Mouse (Mus musculus) MEL (cell line): ENCODE results near the gene Rnaseh1. TPM values are rescaled to one million over a fixed set of nuclear protein-coding genes. Genes with fewer than 3 reads are reported as not detected.

Experiments used
- DNase-seq: peaks from one replicate; pipeline ENCODE4 v3.0.0; 2011; ENCODE audit warnings: low read depth, low spot score
- H3K27ac ChIP-seq: 2 replicates; pipeline ENCODE4 v1.5.1; 2012; ENCODE audit warnings: low read depth, mild to moderate bottlenecking, control low read depth, low read length, moderate library complexity; ENCODE audit not compliant: control insufficient read depth
- H3K27me3 ChIP-seq, 2 experiments: fragments of 150-350 bp in 1 of 2; sonication (generic) in 1 of 2; 2 replicates each; pipeline ENCODE4 v1.6.1; 2012; ENCODE audit warnings: low read length in 2 of 2, mild to moderate bottlenecking in 2 of 2, improper control_type of control experiment in 1 of 2, moderate library complexity in 1 of 2; ENCODE audit not compliant: insufficient read depth in 2 of 2, control insufficient read depth in 1 of 2
- H3K36me3 ChIP-seq, 2 experiments: 2 replicates each; pipeline ENCODE4 v1.6.1; 2012 to 2014; ENCODE audit warnings: low read length in 2 of 2, improper control_type of control experiment in 1 of 2, inconsistent platforms in 1 of 2, mild to moderate bottlenecking in 1 of 2; ENCODE audit not compliant: insufficient read depth in 2 of 2, control insufficient read depth in 1 of 2
- H3K4me1 ChIP-seq, 2 experiments: fragments of 150-350 bp in 1 of 2; sonication (generic) in 1 of 2; 2 replicates each; pipeline ENCODE4 v1.6.1; 2012; ENCODE audit warnings: low read length in 2 of 2, improper control_type of control experiment in 1 of 2, mild to moderate bottlenecking in 1 of 2; ENCODE audit not compliant: insufficient read depth in 2 of 2, control insufficient read depth in 1 of 2
- H3K4me3 ChIP-seq, 2 experiments: fragments of 150-350 bp in 1 of 2; sonication (generic) in 1 of 2; 2 replicates each; pipeline ENCODE4 v1.5.1; 2012; ENCODE audit warnings: low read depth in 2 of 2, low read length in 2 of 2, mild to moderate bottlenecking in 2 of 2, moderate library complexity in 2 of 2, control low read depth in 1 of 2, improper control_type of control experiment in 1 of 2; ENCODE audit not compliant: control insufficient read depth in 1 of 2, insufficient read depth in 1 of 2
- H3K79me2 ChIP-seq: 2 replicates; pipeline ENCODE4 v1.6.1; 2012; ENCODE audit warnings: mild to moderate bottlenecking, low read length, moderate library complexity; ENCODE audit not compliant: control insufficient read depth, poor library complexity, insufficient read depth
- H3K9ac ChIP-seq: 2 replicates; pipeline ENCODE4 v1.6.1; 2012; ENCODE audit warnings: low read depth, mild to moderate bottlenecking, control low read depth, low read length, moderate library complexity; ENCODE audit not compliant: control insufficient read depth, poor library complexity, severe bottlenecking
- H3K9me3 ChIP-seq: fragments of 150-350 bp; sonication (generic); replicated peaks from 2 replicates; pipeline ENCODE4 v1.6.1; 2012; ENCODE audit warnings: mild to moderate bottlenecking, low read length, improper control_type of control experiment, moderate library complexity; ENCODE audit not compliant: insufficient read depth
- ETS1 ChIP-seq: IDR thresholded peaks from 2 replicates; pipeline ENCODE4 v1.6.1; 2012; ENCODE audit warnings: low read depth, mild to moderate bottlenecking, inconsistent platforms, low read length, improper control_type of control experiment, moderate library complexity
- HCFC1 ChIP-seq: IDR thresholded peaks from 2 replicates; pipeline ENCODE4 v1.6.1; 2012; ENCODE audit warnings: low read depth, mild to moderate bottlenecking, inconsistent platforms, low read length, improper control_type of control experiment, moderate library complexity
- KAT2A ChIP-seq: conservative IDR thresholded peaks from 2 replicates; pipeline ENCODE4 v1.6.1; 2012; ENCODE audit warnings: low read depth, low read length, improper control_type of control experiment, inconsistent platforms
- MAFK ChIP-seq: IDR thresholded peaks from 2 replicates; pipeline ENCODE4 v1.6.1; 2011; ENCODE audit warnings: low read depth, mild to moderate bottlenecking, low read length, improper control_type of control experiment, borderline replicate concordance
- MXI1 ChIP-seq: IDR thresholded peaks from 2 replicates; pipeline ENCODE4 v1.6.1; 2011; ENCODE audit warnings: mild to moderate bottlenecking, low read depth, low read length, improper control_type of control experiment
- MYC ChIP-seq: IDR thresholded peaks from 2 replicates; pipeline ENCODE4 v1.6.1; 2011; ENCODE audit warnings: low read depth, mild to moderate bottlenecking, low read length, improper control_type of control experiment, moderate library complexity
- POLR2AphosphoS5 ChIP-seq: IDR thresholded peaks from 2 replicates; pipeline ENCODE4 v1.6.1; 2012; ENCODE audit warnings: low read depth, borderline replicate concordance, mild to moderate bottlenecking, inconsistent platforms, low read length, moderate library complexity, mixed read lengths
- TAL1 ChIP-seq: IDR thresholded peaks from 2 replicates; pipeline ENCODE4 v1.6.1; 2012; ENCODE audit warnings: mild to moderate bottlenecking, inconsistent platforms, low read length, moderate library complexity, mixed read lengths
- TCF12 ChIP-seq: IDR thresholded peaks from 2 replicates; pipeline ENCODE4 v1.6.1; 2014; ENCODE audit warnings: low read depth, mild to moderate bottlenecking, inconsistent platforms, low read length, improper control_type of control experiment, moderate library complexity
- ZKSCAN1 ChIP-seq: IDR thresholded peaks from 2 replicates; pipeline ENCODE4 v1.6.1; 2012; ENCODE audit warnings: low read depth, mild to moderate bottlenecking, inconsistent platforms, low read length, improper control_type of control experiment, moderate library complexity
- ZMIZ1 ChIP-seq: IDR thresholded peaks from 2 replicates; pipeline ENCODE4 v1.6.1; 2012; ENCODE audit warnings: low read depth, mild to moderate bottlenecking, inconsistent platforms, low read length, improper control_type of control experiment, moderate library complexity
- ZNF384 ChIP-seq: IDR thresholded peaks from 2 replicates; pipeline ENCODE4 v1.6.1; 2012; ENCODE audit warnings: low read depth, mild to moderate bottlenecking, inconsistent platforms, low read length, improper control_type of control experiment
- polyA plus RNA-seq, 2 experiments: library from polyadenylated mRNA; stranded (reverse) in 1 of 2; unstranded in 1 of 2; fragments of >175 nt in 1 of 2; fragments of >200 nt in 1 of 2; gene quantifications; 2 replicates each; pipeline versions ENCODE4 v1.2.1 to v1.2.4; 2012; ENCODE audit warnings: low replicate concordance in 2 of 2, low read depth in 1 of 2; ENCODE audit not compliant: insufficient read length in 2 of 2, insufficient read depth in 1 of 2, missing spikeins in 1 of 2
- total RNA-seq: library from RNA; depleted of rRNA; stranded (reverse); fragments of 300-350 nt; gene quantifications from 2 replicates; pipeline ENCODE4 v1.2.3, GENCODE M21; 2012; rRNA removed

The Rnaseh1 gene
- total and polyA plus RNA-seq, 3 experiments, result 36.5 to 47.9 TPM; not detected in 1

DNA sequence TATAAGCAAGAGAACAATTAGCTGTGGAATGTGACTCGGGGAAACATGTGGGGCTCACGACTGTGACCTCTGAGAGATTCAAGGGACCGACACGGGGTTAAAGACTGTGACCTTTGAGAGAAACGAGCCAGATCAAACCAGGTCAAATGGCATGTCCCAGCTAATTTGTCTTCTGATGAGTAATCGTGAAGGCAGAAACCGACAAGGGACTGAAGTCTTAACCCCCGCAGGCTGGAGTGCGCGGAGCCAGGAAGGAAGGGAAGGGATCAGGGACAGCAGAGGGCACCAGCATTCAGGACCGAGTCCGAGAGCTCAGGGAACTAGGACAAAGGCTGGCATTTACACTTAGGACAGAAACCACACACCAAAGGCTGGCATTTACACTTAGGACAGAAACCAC, 55.0 kb downstream of the Rnaseh1 start:
- TF ChIP-seq MYC, result no peak
- TF ChIP-seq MXI1, result no peak
- no peak for TF ChIP-seq ZMIZ1
- no peak for TF ChIP-seq ZKSCAN1
- no peak for TF ChIP-seq TCF12
- TF ChIP-seq KAT2A, result no peak
- no peak for TF ChIP-seq ETS1
- TF ChIP-seq MAFK, result no peak
- TF ChIP-seq HCFC1, result no peak
- H3K9me3 ChIP-seq, result no peaks in the 10 kb centered on the region
- no peaks in the 10 kb centered on the region for H3K4me1 ChIP-seq
- no peak for DNase-seq
- peaks cover 0 to 4% of the 10 kb centered on the region in 2 experiments; a peak in 1 of 4 replicates for H3K36me3 ChIP-seq
- no peak overlapping the region for H3K27ac ChIP-seq
- no peaks in the 10 kb centered on the region for H3K79me2 ChIP-seq
- no peaks in the 10 kb centered on the region for H3K27me3 ChIP-seq
- no peak overlapping the region for H3K9ac ChIP-seq
- H3K4me3 ChIP-seq, result no peak overlapping the region

DNA sequence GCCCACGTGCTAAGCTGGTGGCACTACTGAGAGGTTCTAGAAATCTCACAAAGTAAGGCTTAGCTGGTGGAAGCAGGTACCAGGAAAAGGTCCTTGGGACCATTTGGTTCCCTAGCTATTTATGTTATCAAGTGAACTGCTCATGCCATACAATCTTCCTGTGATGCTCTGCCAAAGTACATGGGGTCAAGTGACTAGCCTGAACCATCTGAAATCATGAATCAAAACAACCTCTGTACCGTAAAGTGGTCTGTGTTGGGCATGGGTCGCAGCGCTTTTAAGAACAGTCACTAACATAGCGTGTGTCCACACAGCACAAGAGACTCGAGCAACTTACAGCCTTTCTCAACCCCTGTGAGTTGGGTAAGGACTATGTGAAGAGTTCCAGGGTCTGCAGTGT, 55.8 kb downstream of the Rnaseh1 start:
- TF ChIP-seq HCFC1 (no peak), ZNF384 (no peak), MAFK (no peak), TAL1 (no peak)
- TF ChIP-seq, all 39 proteins: peak for 0
- no peak overlapping the region for H3K9ac ChIP-seq
- no peak overlapping the region for H3K27ac ChIP-seq
- no peaks in the 10 kb centered on the region for H3K4me1 ChIP-seq
- H3K79me2 ChIP-seq, result no peaks in the 10 kb centered on the region
- H3K27me3 ChIP-seq, result no peaks in the 10 kb centered on the region
- H3K9me3 ChIP-seq, result no peaks in the 10 kb centered on the region
- H3K4me3 ChIP-seq, result no peak overlapping the region
- no peak for DNase-seq
- H3K36me3 ChIP-seq, result peaks cover 0 to 4% of the 10 kb centered on the region in 2 experiments; a peak in 1 of 4 replicates

DNA sequence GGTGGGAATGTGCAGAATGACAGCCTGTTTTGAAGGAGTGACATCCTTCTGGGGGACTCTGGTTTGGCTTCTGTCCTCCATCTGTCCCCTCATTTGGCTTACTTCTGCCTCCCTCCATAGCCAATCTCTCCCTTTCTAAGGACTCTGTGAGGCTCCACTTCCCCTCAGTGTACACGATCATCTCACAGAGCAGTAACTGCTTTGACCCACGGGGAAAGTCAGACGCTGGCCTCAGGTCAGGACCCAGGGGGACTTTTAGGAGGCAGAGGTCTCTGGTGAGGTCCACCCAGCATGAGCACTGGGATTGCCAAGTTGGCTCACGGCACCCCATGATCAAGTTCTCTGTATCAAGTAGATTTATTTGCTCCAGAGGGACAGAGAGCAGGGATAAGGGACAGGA, 58.8 kb downstream of the Rnaseh1 start:
- H3K36me3 ChIP-seq, result peaks cover 0 to 4% of the 10 kb centered on the region in 2 experiments; a peak in 1 of 4 replicates

More for the DNA sequence above, 58.8 kb downstream of the Rnaseh1 start:
- DNase-seq, result no peak
- H3K9ac ChIP-seq, result no peak overlapping the region
- no peak overlapping the region for H3K27ac ChIP-seq
- H3K9me3 ChIP-seq, result no peaks in the 10 kb centered on the region
- no peaks in the 10 kb centered on the region for H3K27me3 ChIP-seq
- no peaks in the 10 kb centered on the region for H3K4me1 ChIP-seq
- no peak overlapping the region for H3K4me3 ChIP-seq
- H3K79me2 ChIP-seq, result no peaks in the 10 kb centered on the region
- no peak for TF ChIP-seq POLR2AphosphoS5

Other genes starting within 250 kb of the Rnaseh1 start
- gene Dcdc2c, start 97.2 kb upstream of the Rnaseh1 start, total RNA-seq, result not detected in 2 replicates
- under 1 TPM in 1 of 2 experiments, not detected in 1; 0.06 TPM for gene Dcdc2c, start 97.2 kb upstream of the Rnaseh1 start, polyA plus RNA-seq
- 0.42 and 0.85 TPM in 2 replicates for gene Allc, start 67.1 kb upstream of the Rnaseh1 start, total RNA-seq
- 1 to 10 TPM in 1 of 2 experiments, not detected in 1; 2.2 TPM for gene Allc, start 67.1 kb upstream of the Rnaseh1 start, polyA plus RNA-seq
- gene Colec11, start 26.2 kb upstream of the Rnaseh1 start, total RNA-seq, result 0.23 and 0.54 TPM in 2 replicates
- under 1 TPM in 1 of 2 experiments, not detected in 1; 0.74 TPM for gene Colec11, start 26.2 kb upstream of the Rnaseh1 start, polyA plus RNA-seq
- 2,384 and 2,439 TPM in 2 replicates for gene Rps7, start 13.6 kb upstream of the Rnaseh1 start, total RNA-seq
- 100 to 1,000 TPM; 300 to 476 TPM for gene Rps7, start 13.6 kb upstream of the Rnaseh1 start, polyA plus RNA-seq
- gene Adi1, start 25.6 kb downstream of the Rnaseh1 start, total RNA-seq, result 18.1 and 22.1 TPM in 2 replicates
- gene Adi1, start 25.6 kb downstream of the Rnaseh1 start, polyA plus RNA-seq, result 10 to 100 TPM in 1 of 2 experiments, not detected in 1; 54.8 TPM
- gene Trappc12, start 100.9 kb downstream of the Rnaseh1 start, total RNA-seq, result 29.4 and 31.1 TPM in 2 replicates
- 10 to 100 TPM in 1 of 2 experiments, not detected in 1; 35.1 TPM for gene Trappc12, start 100.9 kb downstream of the Rnaseh1 start, polyA plus RNA-seq
- 40.7 and 45.8 TPM in 2 replicates for gene Eipr1, start 102.2 kb downstream of the Rnaseh1 start, total RNA-seq
- 10 to 100 TPM in 1 of 2 experiments, not detected in 1; 51.5 TPM for gene Eipr1, start 102.2 kb downstream of the Rnaseh1 start, polyA plus RNA-seq